Mouse (Mus musculus) cerebellum, postnatal 4 days (tissue): ENCODE measurements at regions not wholly inside any gene's neighbourhood (a gene's known extent, or its start where the extent isn't known, plus 50 kb on each side); places are given as distances from the start of the nearest gene placed in this dataset.
A peak's percentile ranks its signal among the peaks of the same experiment; 100 is the strongest.

Experiments
- DNase-seq, 2 experiments: peaks; one replicate each; pipeline ENCODE4 v3.0.0; 2022; ENCODE audit warnings: low spot score in 2 of 2, mixed read lengths in 1 of 2

DNA sequence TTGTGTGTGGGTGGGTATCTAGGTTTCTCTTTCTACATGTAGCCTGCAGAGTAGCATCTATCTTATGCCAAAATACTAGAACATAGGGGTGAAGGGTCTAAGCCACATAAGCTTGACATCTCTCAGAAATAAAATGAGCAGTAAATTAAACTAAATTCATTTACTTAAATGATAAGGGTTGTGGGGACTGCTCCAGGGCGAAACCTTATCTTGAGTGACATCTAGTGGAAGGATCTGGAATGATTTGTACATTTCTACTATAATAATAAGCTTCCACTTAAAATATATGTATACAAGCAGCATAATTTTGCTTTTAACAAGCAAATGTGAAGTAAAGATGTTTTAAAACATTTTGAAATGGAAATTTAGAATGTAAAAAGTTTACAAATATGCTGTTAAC lies 271.4 kb downstream of the Vgll3 start:
- DNase-seq: no peak

- DNase-seq: no peak
These were observed 277.7 kb downstream of the Vgll3 start for GRCm38 (mm10) chr16:66092766-66093165.

- no peak for DNase-seq
These were observed 280.6 kb downstream of the Vgll3 start for GRCm38 (mm10) chr16:66095682-66096081.

GRCm38 (mm10) chr16:66117930-66118329 lies 302.9 kb downstream of the Vgll3 start:
- DNase-seq: no peak

DNA sequence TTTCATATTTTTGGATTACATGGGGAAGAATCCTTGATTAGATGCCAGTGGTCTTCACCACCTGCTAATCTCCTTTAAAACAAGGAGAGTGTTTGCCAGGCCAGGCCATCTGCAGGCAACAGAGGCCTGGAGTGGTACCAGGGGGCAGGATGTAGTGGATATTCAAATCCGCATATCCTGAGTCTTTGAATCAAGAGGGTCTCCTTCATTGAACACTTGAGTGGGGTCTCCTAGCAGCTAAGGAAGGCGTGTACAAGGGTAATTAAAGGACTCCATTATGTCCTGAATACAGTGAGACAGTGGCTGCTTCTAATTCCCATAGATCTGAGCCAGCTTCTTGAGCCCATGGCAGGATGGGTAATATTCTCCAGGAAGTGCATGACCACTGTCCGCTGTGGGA lies 322.7 kb downstream of the Vgll3 start:
- DNase-seq: peak in 1 of 2 experiments; percentile 6

GRCm38 (mm10) chr16:66144765-66145164 lies 329.7 kb downstream of the Vgll3 start:
- no peak for DNase-seq

DNA sequence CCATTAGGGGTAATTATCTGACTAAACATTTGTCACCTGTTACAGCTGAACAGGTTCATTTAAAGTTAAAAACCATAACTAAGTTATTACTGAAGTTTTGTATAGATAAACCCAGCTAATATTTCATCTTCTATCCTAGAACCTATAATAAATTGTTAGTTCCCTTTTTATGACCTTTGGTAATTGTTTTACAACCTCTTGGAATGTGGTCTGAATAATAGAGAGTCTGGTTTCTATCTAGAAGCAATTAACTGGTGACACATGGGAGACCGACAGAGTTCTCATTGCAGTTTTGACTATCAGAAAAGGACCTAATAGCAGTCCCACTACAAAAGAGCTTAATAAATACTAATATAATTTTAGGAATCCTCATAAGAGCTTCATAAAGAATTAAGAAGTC lies 330.2 kb downstream of the Vgll3 start:
- DNase-seq: no peak

GRCm38 (mm10) chr16:66168289-66168688 lies 353.2 kb downstream of the Vgll3 start:
- no peak for DNase-seq

DNA sequence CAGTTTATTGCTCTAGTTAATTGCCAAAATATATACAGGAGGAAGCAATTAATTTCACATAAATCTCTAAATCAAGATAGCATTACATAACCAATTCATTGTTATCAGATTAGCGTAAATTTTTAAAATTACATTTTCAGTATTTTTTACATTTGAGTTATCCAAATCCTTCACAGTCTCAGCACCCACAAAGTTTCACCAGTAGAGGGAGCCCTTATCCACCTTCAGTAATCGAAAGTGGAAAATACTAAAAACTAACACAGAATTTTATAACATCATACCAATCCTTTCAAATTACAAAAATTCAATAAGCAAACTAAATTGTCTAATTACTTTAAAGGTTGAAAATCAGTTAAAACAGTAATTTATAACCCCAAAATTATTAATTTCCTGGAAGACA lies 375.7 kb downstream of the Vgll3 start:
- DNase-seq: peak in 1 of 2 experiments; percentile 34

DNA sequence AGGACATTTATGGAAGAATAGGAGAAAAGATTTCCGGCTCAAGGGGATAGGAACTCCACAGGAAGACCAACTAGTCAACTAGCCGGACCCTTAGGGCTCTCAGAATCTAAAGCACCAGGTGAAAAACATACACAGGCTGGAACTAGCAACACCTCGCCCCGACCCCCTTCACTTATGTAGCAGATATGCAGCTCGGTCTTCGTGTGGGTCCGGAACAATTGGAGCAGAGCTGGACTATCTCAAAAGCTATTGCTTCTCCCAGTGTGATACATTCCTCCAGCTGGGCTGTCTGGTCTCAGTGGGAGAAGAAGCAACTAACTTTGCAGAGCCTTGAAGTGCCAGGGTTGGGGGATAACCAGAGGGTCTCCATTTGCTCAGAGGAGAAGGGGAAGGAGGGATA lies 386.3 kb downstream of the Vgll3 start:
- no peak for DNase-seq
